Mouse (Mus musculus): ENCODE results near the gene Inpp5f. TPM values are rescaled to one million over a fixed set of nuclear protein-coding genes. Genes with fewer than 3 reads are reported as not detected.
A peak's percentile ranks its signal among the peaks of the same experiment; 100 is the strongest.
"Not testable (repeated sequence)": the region's sequence is repeated elsewhere in the genome, so short reads cannot be mapped to it uniquely, and the experiment has no call there.

Inpp5f gene
- total RNA-seq, 4 experiments from 2014 or later: 21.7 to 32.3 (median 27.2) TPM

- DNase-seq: no peak
These were observed 14.9 kb upstream of the Inpp5f start for GRCm38 (mm10) chr7:128596274-128596673.

GRCm38 (mm10) chr7:128599072-128599471 lies 12.1 kb upstream of the Inpp5f start:
- no peak for DNase-seq

GRCm38 (mm10) chr7:128601826-128602225 lies 9.3 kb upstream of the Inpp5f start:
- no peak for DNase-seq

- not testable (repeated sequence) for DNase-seq
These were observed 1.2 kb upstream of the Inpp5f start for GRCm38 (mm10) chr7:128609936-128610335.

GRCm38 (mm10) chr7:128610490-128610889 lies 638 bp upstream of the Inpp5f start:
- DNase-seq: no peak

- no peak for DNase-seq
These were observed 777 bp downstream of the Inpp5f start for GRCm38 (mm10) chr7:128611799-128612411.

GRCm38 (mm10) chr7:128612521-128613181 lies 1.5 kb downstream of the Inpp5f start:
- DNase-seq: no peak

GRCm38 (mm10) chr7:128613578-128613977 lies 2.5 kb downstream of the Inpp5f start:
- DNase-seq: no peak

- DNase-seq: no peak
These were observed 6.5 kb downstream of the Inpp5f start for GRCm38 (mm10) chr7:128617587-128617986.

GRCm38 (mm10) chr7:128620178-128620577 lies 9.1 kb downstream of the Inpp5f start:
- DNase-seq: no peak

- peak; percentile 45 for DNase-seq
These were observed 11.3 kb downstream of the Inpp5f start for GRCm38 (mm10) chr7:128622266-128622961.

GRCm38 (mm10) chr7:128622994-128623393 lies 11.9 kb downstream of the Inpp5f start:
- DNase-seq: no peak

GRCm38 (mm10) chr7:128625382-128625781 lies 14.3 kb downstream of the Inpp5f start:
- no peak for DNase-seq

- no peak for DNase-seq
These were observed 15.5 kb downstream of the Inpp5f start for GRCm38 (mm10) chr7:128626601-128627000.

- no peak for DNase-seq
These were observed 16.1 kb downstream of the Inpp5f start for GRCm38 (mm10) chr7:128627251-128627650.

GRCm38 (mm10) chr7:128627723-128628122 lies 16.6 kb downstream of the Inpp5f start:
- no peak for DNase-seq

GRCm38 (mm10) chr7:128633156-128633555 lies 22.0 kb downstream of the Inpp5f start:
- no peak for DNase-seq

GRCm38 (mm10) chr7:128639925-128640485 lies 28.9 kb downstream of the Inpp5f start:
- DNase-seq: peak; percentile 32

GRCm38 (mm10) chr7:128641571-128641970 lies 30.4 kb downstream of the Inpp5f start:
- DNase-seq: no peak

- no peak for DNase-seq
These were observed 31.3 kb downstream of the Inpp5f start for GRCm38 (mm10) chr7:128642386-128642785.

- no peak for DNase-seq
These were observed 45.8 kb downstream of the Inpp5f start for GRCm38 (mm10) chr7:128656970-128657369.

- DNase-seq: no peak
These were observed 52.8 kb downstream of the Inpp5f start for GRCm38 (mm10) chr7:128663906-128664305.

GRCm38 (mm10) chr7:128664861-128665377 lies 53.8 kb downstream of the Inpp5f start:
- no peak for DNase-seq

Measured in adrenal gland, adult 8-10 months (tissue).